Comparison of ENCODE assay signal across 27 mouse cellular contexts in the genomic region with DNA sequence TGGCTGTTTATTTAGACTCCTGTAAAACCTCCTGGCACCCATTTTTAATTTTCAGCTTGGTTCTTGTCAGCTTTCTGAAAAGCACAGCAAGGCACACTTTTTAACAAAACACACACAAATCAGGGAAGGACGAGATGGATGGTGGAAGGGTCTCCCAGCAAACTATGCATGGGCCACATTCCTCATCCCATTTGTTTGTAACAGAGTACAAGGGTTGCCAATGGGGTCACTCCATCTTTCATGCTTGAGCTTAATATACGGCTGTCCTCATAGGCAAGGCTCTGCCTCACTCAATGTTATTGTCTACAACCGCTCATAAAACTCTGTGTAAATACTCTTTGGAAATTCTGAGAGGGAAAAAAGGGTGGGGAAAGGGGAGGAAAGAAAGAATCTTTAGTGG.
A peak's percentile ranks its signal among the peaks of the same experiment; 100 is the strongest.
DNase-seq lines count a peak whose midpoint lies in the region; ATAC-seq lines count a peak whose summit lies in the region.
"Had no signal": no experiment of that assay in that cellular context is flagged by ENCODE, and none has a peak within 500 bp of the region (broad histone marks: within the 10 kb centered on the region; RNA-seq: fewer than 3 reads in every experiment).

No protein-coding gene starts in this region.

- no peak overlapping the region for H3K4me3 ChIP-seq in neural tube, embryonic 11.5 days (ENCODE audit: low read depth, low read length)
- H3K4me3 ChIP-seq: embryonic facial prominence, embryonic 13.5 days; erythroblast, embryonic 14.5 days; forebrain, embryonic 12.5 days; heart, adult 2 months; heart, embryonic 13.5 days; limb, embryonic 13.5 days; liver, embryonic 12.5 days; lung, embryonic 15.5 days; neural tube, embryonic 12.5 days had no signal

- H3K4me2 ChIP-seq in neural tube, embryonic 11.5 days (ENCODE audit: low read depth) = no peak overlapping the region
- H3K4me2 ChIP-seq: embryonic facial prominence, embryonic 13.5 days; forebrain, embryonic 12.5 days; heart, embryonic 13.5 days; limb, embryonic 13.5 days; liver, embryonic 12.5 days; lung, embryonic 15.5 days; midbrain, embryonic 11.5 days; neural tube, embryonic 12.5 days had no signal

- no peaks in the 10 kb centered on the region for H3K4me1 ChIP-seq in neural tube, embryonic 11.5 days (ENCODE audit: control insufficient read depth, insufficient read depth, low read length)
- H3K4me1 ChIP-seq: embryonic facial prominence, embryonic 13.5 days; forebrain, embryonic 12.5 days; heart, embryonic 13.5 days; limb, embryonic 13.5 days; liver, embryonic 12.5 days; lung, embryonic 15.5 days; neural tube, embryonic 12.5 days had no signal

- H3K9ac ChIP-seq in neural tube, embryonic 11.5 days (ENCODE audit: low read length) = no peak overlapping the region
- H3K9ac ChIP-seq: embryonic facial prominence, embryonic 13.5 days; forebrain, embryonic 12.5 days; heart, embryonic 13.5 days; limb, embryonic 13.5 days; liver, embryonic 12.5 days; lung, embryonic 15.5 days; neural tube, embryonic 12.5 days had no signal

- H3K9me3 ChIP-seq in neural tube, embryonic 11.5 days (ENCODE audit: control insufficient read depth, low read length) = no peaks in the 10 kb centered on the region
- H3K9me3 ChIP-seq: embryonic facial prominence, embryonic 13.5 days; forebrain, embryonic 12.5 days; heart, embryonic 13.5 days; limb, embryonic 13.5 days; liver, embryonic 12.5 days; lung, embryonic 15.5 days; neural tube, embryonic 12.5 days had no signal

- no peaks in the 10 kb centered on the region for H3K27me3 ChIP-seq in neural tube, embryonic 11.5 days (ENCODE audit: control insufficient read depth, insufficient read depth, low read length)
- H3K27me3 ChIP-seq: embryonic facial prominence, embryonic 13.5 days; forebrain, embryonic 12.5 days; heart, embryonic 13.5 days; limb, embryonic 13.5 days; liver, embryonic 12.5 days; lung, embryonic 15.5 days; neural tube, embryonic 12.5 days had no signal

- intact Hi-C loops in gastrocnemius, postnatal 36 days (cut with DNase I) = no loop called here

- DNase-seq in kidney, postnatal 14 days = peak; percentile 13
- no peak for DNase-seq in kidney, adult 11 months
- DNase-seq in embryo, embryonic 10.5 days (ENCODE audit: low spot score) = peak; percentile 64
- DNase-seq in embryo, embryonic 11.5 days (ENCODE audit: low read depth, low spot score) = peak; percentile 37
- DNase-seq in neural tube, embryonic 11.5 days (ENCODE audit: low spot score) = peak; percentile 12
- no peak for DNase-seq in gastrocnemius, postnatal 36 days
- no peak for DNase-seq in cerebellum, adult 8-10 months
- DNase-seq: adrenal gland, adult 8-10 months; cerebellum, adult 2 months; gastrocnemius, postnatal 25 days; heart, adult 2 months; heart, postnatal 14 days; kidney, postnatal 36 days; layer of hippocampus, adult 9-11 months; retina, postnatal 1 day; right cerebral cortex, postnatal 25 days; spleen, adult 18-20 months had no signal

- no peaks in the 10 kb centered on the region for H3K36me3 ChIP-seq in neural tube, embryonic 11.5 days (ENCODE audit: control insufficient read depth, insufficient read depth, low read length)
- H3K36me3 ChIP-seq: embryonic facial prominence, embryonic 13.5 days; forebrain, embryonic 12.5 days; heart, embryonic 13.5 days; limb, embryonic 13.5 days; liver, embryonic 12.5 days; lung, embryonic 15.5 days; neural tube, embryonic 12.5 days had no signal

- peak; percentile 61 for ATAC-seq in neural tube, embryonic 11.5 days (ENCODE audit: insufficient read depth, low FRiP score, low TSS enrichment)
- ATAC-seq: hindbrain, postnatal 0 days; liver, embryonic 12.5 days had no signal

- 14% methylated on average over 3 of the region's 3 CpGs for WGBS in neural tube, embryonic 11.5 days

- no peak overlapping the region for H3K27ac ChIP-seq in neural tube, embryonic 11.5 days (ENCODE audit: low read depth, low read length)
- H3K27ac ChIP-seq: embryonic facial prominence, embryonic 13.5 days; forebrain, embryonic 12.5 days; heart, adult 2 months; heart, embryonic 13.5 days; hindbrain, postnatal 0 days; limb, embryonic 13.5 days; liver, embryonic 12.5 days; lung, embryonic 15.5 days; neural tube, embryonic 12.5 days had no signal

Comparison
In these comparisons a context has a peak if more than half of its experiments do, and no peak if none do; other contexts are left out.
1. DNase-seq: peak in kidney, postnatal 14 days (single experiment), embryo, embryonic 10.5 days (single experiment), embryo, embryonic 11.5 days (single experiment) and neural tube, embryonic 11.5 days (single experiment); none in kidney, adult 11 months (single experiment), gastrocnemius, postnatal 36 days (0 of 2) and cerebellum, adult 8-10 months (single experiment).